Mouse (Mus musculus) olfactory bulb, adult 2 months (tissue): Measurements from ENCODE around the gene Gstm4. TPM values are rescaled to one million over a fixed set of nuclear protein-coding genes. Genes with fewer than 3 reads are reported as not detected.

Source experiments
- H3K27ac ChIP-seq: fragments of 200-500 bp; 2 replicates; pipeline ENCODE4 v1.5.1; 2012; ENCODE audit warnings: low read depth, low read length; ENCODE audit not compliant: insufficient read depth
- H3K4me1 ChIP-seq: fragments of 200-500 bp; 2 replicates; pipeline ENCODE4 v1.6.1; 2012; ENCODE audit warnings: low read length; ENCODE audit not compliant: control insufficient read depth, insufficient read depth
- H3K4me3 ChIP-seq: fragments of 200-500 bp; 2 replicates; pipeline ENCODE4 v1.5.1; 2012; ENCODE audit warnings: mild to moderate bottlenecking, low read depth, low read length, moderate library complexity; ENCODE audit not compliant: insufficient read depth
- CTCF ChIP-seq: fragments of 200-500 bp; IDR thresholded peaks from 2 replicates; pipeline ENCODE4 v1.5.1; 2012; ENCODE audit warnings: low read depth, mild to moderate bottlenecking, low read length, moderate library complexity; ENCODE audit not compliant: insufficient read depth
- POLR2A ChIP-seq: fragments of 200-500 bp; IDR thresholded peaks from 2 replicates; pipeline ENCODE4 v1.6.1; 2012; ENCODE audit warnings: mild to moderate bottlenecking, low read depth, low read length, moderate library complexity; ENCODE audit not compliant: insufficient read depth
- WGBS: fragments of 180-500 bp; shearing (Covaris S2); methylation state at CpG from one replicate; pipeline ENCODE4 v1.1.7; 2018; 5-methylcytosine and 5-hydroxymethylcytosine counted together
- polyA plus RNA-seq: library from polyadenylated mRNA; stranded (reverse); fragments of >200 nt; gene quantifications from 2 replicates; pipeline ENCODE4 v1.2.4, GENCODE M21; 2012; ENCODE audit warnings: low replicate concordance; ENCODE audit not compliant: missing spikeins, insufficient read depth, insufficient read length

Gstm4 gene
- polyA plus RNA-seq, 1 experiment = not detected

GRCm38 (mm10) chr3:108061420-108061819, 16.7 kb upstream of the Gstm4 start:
- no peaks in the 10 kb centered on the region for H3K4me1 ChIP-seq
- H3K4me3 ChIP-seq = no peak overlapping the region
- no peak for TF ChIP-seq CTCF
- no peak for TF ChIP-seq POLR2A
- WGBS = 21% methylated on average over 7 of the region's 7 CpGs
- no peak overlapping the region for H3K27ac ChIP-seq

GRCm38 (mm10) chr3:108050493-108050892, 5.8 kb upstream of the Gstm4 start:
- TF ChIP-seq POLR2A (no peak), CTCF (no peak)
- no peak overlapping the region for H3K4me3 ChIP-seq
- 94% methylated on average over 5 of the region's 5 CpGs for WGBS

GRCm38 (mm10) chr3:108048306-108048705, 3.6 kb upstream of the Gstm4 start:
- WGBS = 39% methylated on average over 3 of the region's 3 CpGs
- H3K4me1 ChIP-seq = peaks cover 6% of the 10 kb centered on the region
- TF ChIP-seq POLR2A = no peak
- no peak for TF ChIP-seq CTCF
- no peak overlapping the region for H3K27ac ChIP-seq
- H3K4me3 ChIP-seq = no peak overlapping the region

More at GRCm38 (mm10) chr3:108050493-108050892, 5.8 kb upstream of the Gstm4 start:
- no peaks in the 10 kb centered on the region for H3K4me1 ChIP-seq
- H3K27ac ChIP-seq = no peak overlapping the region

GRCm38 (mm10) chr3:108046944-108047655, 2.4 kb upstream of the Gstm4 start:
- no peak overlapping the region for H3K27ac ChIP-seq
- TF ChIP-seq CTCF (no peak), POLR2A (no peak)
- H3K4me3 ChIP-seq = no peak overlapping the region
- peaks cover 6% of the 10 kb centered on the region for H3K4me1 ChIP-seq
- WGBS = 94% methylated on average over 2 of the region's 2 CpGs

- 74% methylated on average over 5 of the region's 5 CpGs for WGBS
- TF ChIP-seq CTCF = no peak
- no peaks in the 10 kb centered on the region for H3K4me1 ChIP-seq
- no peak overlapping the region for H3K27ac ChIP-seq
- H3K4me3 ChIP-seq = no peak overlapping the region
Observed at GRCm38 (mm10) chr3:108033156-108033555, 11.5 kb downstream of the Gstm4 start.

- no peak overlapping the region for H3K4me3 ChIP-seq
- no peaks in the 10 kb centered on the region for H3K4me1 ChIP-seq
- no peak overlapping the region for H3K27ac ChIP-seq
- TF ChIP-seq CTCF = no peak
- no peak for TF ChIP-seq POLR2A
Observed at GRCm38 (mm10) chr3:108032113-108032512, 12.6 kb downstream of the Gstm4 start.

GRCm38 (mm10) chr3:108028641-108029365, 15.9 kb downstream of the Gstm4 start:
- Histone ChIP-seq H3K4me1 (no peaks in the 10 kb centered on the region), H3K27ac (no peak overlapping the region), H3K4me3 (no peak overlapping the region)
- 82% methylated on average over 4 of the region's 4 CpGs for WGBS
- TF ChIP-seq POLR2A (no peak), CTCF (no peak)

- Histone ChIP-seq H3K27ac (no peak overlapping the region), H3K4me1 (no peaks in the 10 kb centered on the region), H3K4me3 (no peak overlapping the region)
- TF ChIP-seq POLR2A = no peak
- TF ChIP-seq CTCF = no peak
- WGBS = 78% methylated on average over 1 of the region's 1 CpGs
Observed at GRCm38 (mm10) chr3:108026597-108026996, 18.1 kb downstream of the Gstm4 start.

GRCm38 (mm10) chr3:108026049-108026448, 18.6 kb downstream of the Gstm4 start:
- no peaks in the 10 kb centered on the region for H3K4me1 ChIP-seq
- no peak overlapping the region for H3K4me3 ChIP-seq
- no peak overlapping the region for H3K27ac ChIP-seq
- 75% methylated on average over 5 of the region's 5 CpGs for WGBS
- no peak for TF ChIP-seq POLR2A
- TF ChIP-seq CTCF = no peak
